Mouse (Mus musculus) intestine, embryonic 16.5 days (tissue): ENCODE results near the gene Id3. TPM values are rescaled to one million over a fixed set of nuclear protein-coding genes. Genes with fewer than 3 reads are reported as not detected.

Experiments used
- ATAC-seq: fragments of 200-750 bp; cut with Nextera tagmentation; 2 replicates; pipeline ENCODE4 v1.8.0; 2017; ENCODE audit warnings: moderate TSS enrichment, moderate library complexity
- H3K27ac ChIP-seq: fragments of 300-500 bp; sonication (generic); 2 replicates; pipeline ENCODE4 v1.5.1; 2014; ENCODE audit warnings: mild to moderate bottlenecking, low read length
- H3K27me3 ChIP-seq: fragments of 300-500 bp; sonication (generic); replicated peaks from 2 replicates; pipeline ENCODE4 v1.6.1; 2014; ENCODE audit warnings: low read length, control low read depth, mixed read lengths; ENCODE audit not compliant: control insufficient read depth, insufficient read depth
- H3K36me3 ChIP-seq: fragments of 300-500 bp; sonication (generic); 2 replicates; pipeline ENCODE4 v1.6.1; 2014; ENCODE audit warnings: low read length, control low read depth; ENCODE audit not compliant: control insufficient read depth, insufficient read depth
- H3K4me1 ChIP-seq: fragments of 300-500 bp; sonication (generic); 2 replicates; pipeline ENCODE4 v1.6.1; 2014; ENCODE audit warnings: low read length, control low read depth, mixed read lengths; ENCODE audit not compliant: control insufficient read depth, insufficient read depth
- H3K4me2 ChIP-seq: fragments of 300-500 bp; sonication (generic); 2 replicates; pipeline ENCODE4 v1.6.1; 2014; ENCODE audit warnings: low read depth, low read length, control low read depth
- H3K4me3 ChIP-seq: fragments of 300-500 bp; sonication (generic); 2 replicates; pipeline ENCODE4 v1.5.1; 2014; ENCODE audit warnings: mild to moderate bottlenecking, low read length
- H3K9ac ChIP-seq: fragments of 300-500 bp; sonication (generic); 2 replicates; pipeline ENCODE4 v1.6.1; 2014; ENCODE audit warnings: low read depth, low read length
- H3K9me3 ChIP-seq: fragments of 300-500 bp; sonication (generic); 2 replicates; pipeline ENCODE4 v1.6.1; 2016; ENCODE audit warnings: low read length, control low read depth; ENCODE audit not compliant: control insufficient read depth
- WGBS: fragments of 180-500 bp; shearing (Covaris S2); extraction: QIAGEN DNeasy Blood & Tissue Kit; methylation state at CpG from one replicate; pipeline ENCODE4 v1.1.7; 2014; 5-methylcytosine and 5-hydroxymethylcytosine counted together
- polyA plus RNA-seq: library from polyadenylated mRNA; unstranded; fragments of >200 nt; fragmentation: Nextera tagmentation; extraction: Ambion mirVana; gene quantifications from 2 replicates; pipeline ENCODE4 v1.2.1, GENCODE M21; 2015

Gene Id3
- polyA plus RNA-seq, 1 experiment from 2014 or later, result 245 TPM

GRCm38 (mm10) chr4:136179998-136180397 is 36.7 kb downstream of the Id3 start:
- peak overlapping the region; percentile 21; the same call in 1 of the 2 replicates for H3K27ac ChIP-seq
- peaks cover 52% of the 10 kb centered on the region for H3K4me1 ChIP-seq
- peak overlapping the region; percentile 50 for H3K9ac ChIP-seq
- H3K4me2 ChIP-seq, result peak overlapping the region; percentile 45
- peak overlapping the region; percentile 21 for H3K4me3 ChIP-seq
- ATAC-seq, result peak; percentile 23; the same call in 1 of the 2 replicates
- no peaks in the 10 kb centered on the region for H3K27me3 ChIP-seq
- H3K36me3 ChIP-seq, result no peaks in the 10 kb centered on the region
- WGBS, result 13% methylated on average over 15 of the region's 15 CpGs
- H3K9me3 ChIP-seq, result no peaks in the 10 kb centered on the region

- WGBS, result 34% methylated on average over 23 of the region's 23 CpGs
- H3K4me3 ChIP-seq, result peak overlapping the region; percentile 21
- H3K36me3 ChIP-seq, result no peaks in the 10 kb centered on the region
- H3K9me3 ChIP-seq, result no peaks in the 10 kb centered on the region
- peak overlapping the region; percentile 38; the same call in 1 of the 2 replicates for H3K27ac ChIP-seq
- peaks cover 51% of the 10 kb centered on the region for H3K4me1 ChIP-seq
- peak overlapping the region; percentile 45 for H3K4me2 ChIP-seq
- H3K27me3 ChIP-seq, result no peaks in the 10 kb centered on the region
- ATAC-seq, result peak; percentile 49
- H3K9ac ChIP-seq, result peak overlapping the region; percentile 50
Measured at GRCm38 (mm10) chr4:136180408-136181330, 37.4 kb downstream of the Id3 start.

GRCm38 (mm10) chr4:136181367-136181766 is 38.1 kb downstream of the Id3 start:
- H3K36me3 ChIP-seq, result no peaks in the 10 kb centered on the region
- H3K4me2 ChIP-seq, result peak overlapping the region; percentile 3; the same call in 1 of the 2 replicates
- no peaks in the 10 kb centered on the region for H3K9me3 ChIP-seq
- H3K9ac ChIP-seq, result 0 out of 2 replicates have a peak overlapping the region, but pooled peaks have one; percentile 17
- WGBS, result 36% methylated on average over 12 of the region's 12 CpGs
- no peaks in the 10 kb centered on the region for H3K27me3 ChIP-seq
- ATAC-seq, result no peak
- peaks cover 46% of the 10 kb centered on the region for H3K4me1 ChIP-seq
- 0 out of 2 replicates have a peak overlapping the region, but pooled peaks have one; percentile 3 for H3K4me3 ChIP-seq
- H3K27ac ChIP-seq, result no peak overlapping the region; the same call in 1 of the 2 replicates

GRCm38 (mm10) chr4:136185375-136185774 is 42.1 kb downstream of the Id3 start:
- Histone ChIP-seq H3K27ac (peak overlapping the region; percentile 42; the same call in 1 of the 2 replicates), H3K36me3 (no peaks in the 10 kb centered on the region), H3K4me2 (no peak overlapping the region), H3K9me3 (no peaks in the 10 kb centered on the region), H3K4me1 (peaks cover 34% of the 10 kb centered on the region), H3K27me3 (no peaks in the 10 kb centered on the region), H3K4me3 (no peak overlapping the region), H3K9ac (no peak overlapping the region)
- WGBS, result 71% methylated on average over 9 of the region's 9 CpGs
- ATAC-seq, result no peak

- Histone ChIP-seq H3K9ac (0 out of 2 replicates have a peak overlapping the region, but pooled peaks have one; percentile 48), H3K27ac (peak overlapping the region; percentile 79), H3K4me1 (peaks cover 25% of the 10 kb centered on the region), H3K27me3 (no peaks in the 10 kb centered on the region), H3K4me3 (peak overlapping the region; percentile 14), H3K4me2 (peak overlapping the region; percentile 47), H3K9me3 (no peaks in the 10 kb centered on the region), H3K36me3 (no peaks in the 10 kb centered on the region)
- WGBS, result 74% methylated on average over 8 of the region's 8 CpGs
- ATAC-seq, result peak; percentile 39
Measured at GRCm38 (mm10) chr4:136186315-136186714, 43.0 kb downstream of the Id3 start.

- no peaks in the 10 kb centered on the region for H3K27me3 ChIP-seq
- peaks cover 21% of the 10 kb centered on the region for H3K4me1 ChIP-seq
- 64% methylated on average over 23 of the region's 23 CpGs for WGBS
- no peaks in the 10 kb centered on the region for H3K36me3 ChIP-seq
- H3K27ac ChIP-seq, result peak overlapping the region; percentile 79
- peak overlapping the region; percentile 14 for H3K4me3 ChIP-seq
- H3K4me2 ChIP-seq, result peak overlapping the region; percentile 47
- 0 out of 2 replicates have a peak overlapping the region, but pooled peaks have one; percentile 48 for H3K9ac ChIP-seq
- ATAC-seq, result peak; percentile 85
- H3K9me3 ChIP-seq, result no peaks in the 10 kb centered on the region
Measured at GRCm38 (mm10) chr4:136186739-136187472, 43.6 kb downstream of the Id3 start.

- Histone ChIP-seq H3K27me3 (no peaks in the 10 kb centered on the region), H3K4me3 (no peak overlapping the region), H3K36me3 (no peaks in the 10 kb centered on the region), H3K4me2 (no peak overlapping the region), H3K9me3 (no peaks in the 10 kb centered on the region), H3K4me1 (peaks cover 21% of the 10 kb centered on the region), H3K9ac (no peak overlapping the region), H3K27ac (peak overlapping the region; percentile 40; the same call in 1 of the 2 replicates)
- ATAC-seq, result peak; percentile 40; the same call in 1 of the 2 replicates
- WGBS, result 70% methylated on average over 6 of the region's 6 CpGs
Measured at GRCm38 (mm10) chr4:136188973-136189737, 45.9 kb downstream of the Id3 start.

- peak; percentile 52 for ATAC-seq
- WGBS, result 73% methylated on average over 8 of the region's 8 CpGs
- no peaks in the 10 kb centered on the region for H3K36me3 ChIP-seq
Measured at GRCm38 (mm10) chr4:136189912-136190311, 46.6 kb downstream of the Id3 start.

More at GRCm38 (mm10) chr4:136189912-136190311, 46.6 kb downstream of the Id3 start:
- Histone ChIP-seq H3K4me3 (no peak overlapping the region), H3K27me3 (no peaks in the 10 kb centered on the region), H3K27ac (no peak overlapping the region), H3K9ac (no peak overlapping the region), H3K4me1 (peaks cover 21% of the 10 kb centered on the region), H3K4me2 (no peak overlapping the region), H3K9me3 (no peaks in the 10 kb centered on the region)
